Mouse (Mus musculus) myocyte (in vitro differentiated cells): ENCODE data around the gene Pgap2.

Experiments
- CEBPB ChIP-seq: IDR thresholded peaks from 2 replicates; pipeline ENCODE4 v1.6.1; 2011; ENCODE audit warnings: mild to moderate bottlenecking, moderate library complexity; ENCODE audit not compliant: poor library complexity, insufficient read depth, severe bottlenecking
- E2F4 ChIP-seq: IDR thresholded peaks from one replicate; pipeline ENCODE4 v1.6.1; 2011; ENCODE audit warnings: mild to moderate bottlenecking, control low read depth, moderate library complexity; ENCODE audit not compliant: insufficient read depth
- MAX ChIP-seq: IDR thresholded peaks from one replicate; pipeline ENCODE4 v1.6.1; 2011; ENCODE audit warnings: low read depth, mild to moderate bottlenecking, control low read depth
- POLR2A ChIP-seq: IDR thresholded peaks from one replicate; pipeline ENCODE4 v1.6.1; 2011; ENCODE audit warnings: low read depth, mild to moderate bottlenecking, control low read depth, moderate library complexity; ENCODE audit not compliant: insufficient read length
- POLR2AphosphoS2 ChIP-seq: IDR thresholded peaks from one replicate; pipeline ENCODE4 v1.6.1; 2011; ENCODE audit warnings: low read depth, control low read depth; ENCODE audit not compliant: insufficient read length
- REST ChIP-seq: IDR thresholded peaks from one replicate; pipeline ENCODE4 v1.6.1; 2011; ENCODE audit warnings: mild to moderate bottlenecking, control low read depth, moderate library complexity; ENCODE audit not compliant: insufficient read depth, insufficient read length
- USF1 ChIP-seq: IDR thresholded peaks from one replicate; pipeline ENCODE4 v1.6.1; 2011; ENCODE audit warnings: low read depth, mild to moderate bottlenecking, control low read depth, moderate library complexity

GRCm38 (mm10) chr7:102228049-102228670 is 18.2 kb downstream of the Pgap2 start:
- TF ChIP-seq E2F4: no peak
- TF ChIP-seq POLR2A: no peak
- TF ChIP-seq MAX: no peak
- no peak for TF ChIP-seq USF1
- no peak for TF ChIP-seq CEBPB
- TF ChIP-seq POLR2AphosphoS2: no peak
- no peak for TF ChIP-seq REST
